Mouse (Mus musculus) natural killer cell, adult 2 months (primary cell): ENCODE measurements around the gene Myo9b.
A peak's percentile ranks its signal among the peaks of the same experiment; 100 is the strongest.

Experiments
- DNase-seq, 2 experiments: peaks; one replicate each; pipeline ENCODE4 v3.0.0; 2022; ENCODE audit warnings: low spot score in 2 of 2

Myo9b gene

DNA sequence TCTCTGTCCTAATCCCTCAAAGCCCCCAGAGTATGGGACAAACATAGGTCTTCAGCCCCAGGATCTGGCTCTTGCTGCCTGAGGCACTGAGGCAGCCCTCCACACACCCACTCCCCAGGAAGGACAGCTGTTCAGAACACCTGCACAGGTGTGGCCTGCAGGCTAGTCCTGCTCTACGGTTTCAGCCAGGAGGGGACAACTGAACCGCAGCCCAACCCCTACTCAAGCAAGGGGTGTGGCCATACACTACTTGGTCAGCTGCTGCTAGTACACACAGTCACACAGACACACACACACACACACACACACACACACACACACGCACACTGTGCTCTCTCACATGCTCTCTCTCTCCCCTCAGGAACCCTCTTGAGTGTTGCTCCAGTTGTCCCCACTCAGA, 111.3 kb downstream of the Myo9b start:
- no peak for DNase-seq

DNA sequence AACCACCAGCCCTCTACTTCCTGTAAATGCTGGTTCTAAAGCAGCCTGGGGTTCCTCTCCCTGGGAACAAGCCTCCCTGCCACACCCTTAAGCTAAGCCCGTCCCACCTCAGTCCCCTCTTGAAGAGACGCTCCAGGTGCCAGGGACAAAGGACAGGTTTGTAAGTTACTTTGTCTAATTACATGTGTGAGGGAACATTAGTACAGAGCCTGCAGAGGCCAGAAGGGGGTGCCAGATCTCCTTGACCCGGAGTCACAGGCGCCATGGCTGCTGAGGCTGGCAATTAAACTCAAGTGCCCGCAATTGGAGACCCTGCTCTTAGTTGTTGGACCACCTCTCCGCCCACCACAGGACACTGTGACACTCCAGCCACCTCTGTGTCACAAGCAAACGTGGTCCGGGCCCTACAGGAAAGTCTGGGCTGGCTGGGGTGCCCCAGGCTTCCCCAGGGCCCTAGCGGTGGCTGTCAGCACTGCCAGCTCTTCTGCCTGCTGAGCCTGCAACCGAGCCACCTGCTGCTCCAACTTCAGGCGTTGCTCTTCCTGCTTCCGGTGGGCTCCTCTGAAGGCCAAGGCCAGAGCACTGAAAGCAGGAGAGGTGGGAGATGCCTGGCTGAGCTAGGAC, 112.8 kb downstream of the Myo9b start:
- DNase-seq = no peak

DNA sequence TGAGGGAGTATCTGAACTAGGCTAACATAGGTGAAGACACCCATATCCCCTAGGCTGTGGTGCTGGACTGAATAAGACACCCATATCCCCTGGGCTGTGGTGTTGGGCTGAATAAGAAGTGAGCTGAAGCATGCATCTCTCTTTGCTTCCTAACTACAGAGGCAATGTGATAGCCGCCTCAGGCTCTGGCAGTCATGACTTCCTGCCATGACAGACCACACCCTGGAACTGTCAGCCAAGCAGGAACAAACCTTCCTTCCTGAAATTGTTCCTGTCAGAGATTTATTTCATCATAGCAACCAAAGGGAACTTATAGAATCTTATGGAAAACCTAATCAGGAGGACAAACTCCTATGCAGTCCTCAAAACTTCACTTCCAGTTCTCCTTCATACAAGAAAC, 115.8 kb downstream of the Myo9b start:
- no peak for DNase-seq

DNA sequence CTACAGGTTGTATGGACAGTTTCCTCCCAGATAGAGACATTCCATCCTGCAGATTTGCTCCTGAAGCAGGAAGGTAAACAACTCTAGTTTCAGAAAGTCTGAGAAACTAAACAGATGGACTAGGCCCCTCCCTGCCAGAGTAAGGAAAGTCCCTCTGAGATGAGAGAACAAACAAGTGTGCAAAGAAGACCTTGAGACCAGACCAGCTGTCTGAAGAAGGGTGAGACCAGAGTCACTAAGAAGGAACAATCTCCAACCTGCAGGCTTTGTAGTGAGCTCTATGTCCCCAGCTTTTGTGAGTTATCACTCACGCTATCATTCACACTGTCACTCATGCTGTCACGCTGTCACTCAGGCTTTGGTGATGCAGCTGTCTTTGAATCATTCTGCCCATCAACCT, 119.2 kb downstream of the Myo9b start:
- no peak for DNase-seq

DNA sequence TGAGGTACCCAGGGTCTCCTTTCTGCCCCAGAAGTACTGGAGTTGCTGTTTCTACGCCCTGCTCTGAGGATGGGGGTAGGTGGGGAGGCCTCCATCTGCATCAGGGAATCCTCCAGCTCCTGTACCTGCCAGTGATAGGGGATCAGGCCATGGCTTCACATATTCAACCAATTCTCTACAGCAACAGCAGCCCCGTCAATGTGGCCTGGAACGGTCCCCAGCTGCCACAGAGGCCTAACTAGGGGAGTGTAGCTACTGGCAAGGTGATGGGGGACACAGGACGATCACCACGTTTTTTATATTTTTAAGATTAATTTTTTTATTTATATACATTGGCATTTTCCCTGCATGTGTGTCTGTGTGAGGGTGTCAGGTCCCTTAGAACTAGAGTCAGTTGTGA, 119.9 kb downstream of the Myo9b start:
- no peak for DNase-seq

DNA sequence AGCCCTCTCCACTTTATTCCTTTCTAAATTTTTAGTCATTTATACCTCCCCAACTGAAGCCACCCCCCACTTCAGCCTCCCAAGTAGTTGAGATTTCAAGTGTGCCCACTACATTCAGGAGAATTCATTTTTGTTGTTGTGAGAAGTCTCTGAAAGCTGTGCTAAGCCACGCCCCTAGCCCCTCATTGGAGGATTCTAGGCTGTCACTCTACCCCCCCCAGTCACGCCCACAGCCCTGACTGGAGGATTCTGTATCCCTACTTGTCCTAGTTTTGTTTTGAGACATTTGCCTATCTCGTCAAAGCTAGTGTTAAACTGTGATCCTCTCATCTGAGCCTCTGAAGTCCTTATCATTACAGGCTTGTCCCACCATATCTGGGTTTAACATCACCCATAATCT, 120.4 kb downstream of the Myo9b start:
- DNase-seq = no peak

DNA sequence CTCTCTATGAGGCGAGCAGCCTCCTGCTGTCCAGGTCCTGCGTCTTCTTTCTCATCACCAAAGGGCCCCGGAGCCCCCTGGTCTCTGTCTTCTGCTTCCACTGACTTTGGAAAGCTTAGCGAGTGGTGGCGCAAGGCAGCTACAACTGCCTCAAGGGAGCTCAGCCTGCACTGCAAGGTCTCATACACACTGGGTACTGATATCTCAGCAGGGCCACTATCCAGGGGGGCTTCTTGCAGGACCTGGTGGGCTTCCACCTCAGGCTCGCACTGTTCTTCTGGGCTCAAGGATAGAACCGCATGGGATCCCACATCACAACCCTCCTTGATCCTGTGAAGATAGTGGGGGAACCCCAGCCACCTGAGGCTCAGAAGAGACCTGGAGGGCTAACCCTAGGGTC, 122.0 kb downstream of the Myo9b start:
- no peak for DNase-seq

DNA sequence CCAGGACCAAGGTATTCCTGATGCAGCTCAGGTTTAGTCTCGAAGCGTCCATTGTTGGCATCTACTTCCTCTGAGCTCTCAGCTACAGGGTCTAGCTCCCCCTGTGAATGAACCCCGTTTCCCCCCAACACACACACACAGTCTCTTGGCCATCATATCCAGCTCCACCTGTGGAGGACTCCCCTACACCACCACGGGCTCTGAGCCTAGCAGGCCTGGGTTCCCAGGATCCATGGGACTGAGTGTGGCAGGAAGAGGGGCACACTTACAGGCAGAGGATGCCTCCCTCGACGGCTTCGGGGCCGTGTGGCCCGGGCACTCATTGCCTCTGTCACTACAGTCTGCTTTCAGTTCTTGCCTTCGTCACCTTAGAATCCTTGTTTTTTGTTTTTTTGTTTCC, 122.6 kb downstream of the Myo9b start:
- no peak for DNase-seq

DNA sequence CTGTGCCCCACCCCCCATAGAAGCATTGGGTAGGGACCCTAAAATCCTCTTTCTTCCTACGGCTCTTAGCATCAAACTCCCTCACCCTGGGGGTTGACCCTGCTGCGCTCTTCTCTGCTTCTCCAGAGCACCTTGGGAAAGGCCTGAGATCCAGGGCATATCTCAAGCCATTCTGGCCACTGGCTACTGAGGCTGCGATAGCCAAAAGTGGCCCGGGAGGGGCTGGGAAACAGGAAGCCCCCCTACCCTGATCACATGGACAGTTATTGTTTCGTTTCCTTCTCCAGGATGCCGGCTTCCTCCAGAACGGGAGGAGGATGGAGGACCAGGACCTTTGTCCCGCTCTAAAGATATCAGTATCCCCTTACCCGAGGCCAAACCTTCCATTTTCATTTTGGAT, 123.1 kb downstream of the Myo9b start, which contains the start of gene Ushbp1:
Ushbp1 (minus strand) TSS at position 174 of the 400 bp plus-strand sequence.
- no peak for DNase-seq

DNA sequence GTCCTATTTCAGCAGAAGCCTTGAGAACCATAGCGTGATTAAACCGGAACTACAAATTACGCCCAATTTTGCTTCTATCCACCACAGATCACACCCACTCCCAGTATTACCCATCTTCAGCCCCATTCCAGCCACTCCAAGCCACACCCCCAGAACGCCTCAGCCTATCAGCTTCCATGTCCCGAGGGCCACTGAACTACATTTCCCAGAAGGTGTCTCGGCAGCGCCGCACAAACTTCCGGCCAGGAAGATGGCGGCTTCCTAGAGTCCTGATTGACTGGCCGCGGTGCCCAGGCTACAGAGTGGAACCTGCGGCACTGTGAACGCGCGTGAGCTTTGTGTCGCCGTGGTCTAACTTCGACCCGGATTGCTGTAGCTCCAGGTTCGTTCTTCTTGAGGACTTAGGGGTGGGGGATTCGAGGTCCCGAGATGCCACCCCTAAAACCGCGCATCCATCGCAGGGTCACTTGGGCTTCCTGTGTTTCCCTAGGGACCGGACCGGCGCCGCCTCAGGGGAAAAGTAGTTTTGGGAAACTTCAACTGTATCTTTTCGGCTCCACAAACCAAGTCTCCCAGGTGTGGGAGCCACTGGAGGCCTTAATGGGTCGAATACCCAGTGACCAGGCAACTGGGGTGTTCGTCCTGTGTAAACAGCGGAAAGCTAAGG, 124.3 kb downstream of the Myo9b start, which contains the start of gene Babam1:
Babam1 (plus strand) TSS at position 223 of the 667 bp plus-strand sequence.
- DNase-seq = peak; percentile 88 to 89

DNA sequence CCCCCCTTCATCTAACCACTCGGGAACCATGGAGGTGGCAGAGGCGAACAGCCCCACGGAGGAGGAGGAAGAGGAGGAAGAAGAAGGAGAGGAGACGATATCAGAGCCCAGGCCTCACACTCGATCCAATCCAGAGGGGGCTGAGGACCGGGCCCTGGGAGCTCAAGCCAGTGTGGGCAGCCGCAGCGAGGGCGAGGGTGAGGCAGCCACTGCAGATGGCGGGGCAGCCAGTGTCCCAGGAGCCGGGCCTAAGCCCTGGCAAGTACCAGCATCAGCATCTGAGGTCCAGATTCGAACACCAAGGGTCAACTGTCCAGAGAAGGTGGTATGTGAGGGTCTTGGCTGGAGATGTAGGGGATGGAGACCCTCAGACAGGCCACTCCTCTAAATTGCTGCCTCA, 125.2 kb downstream of the Myo9b start:
- no peak for DNase-seq

DNA sequence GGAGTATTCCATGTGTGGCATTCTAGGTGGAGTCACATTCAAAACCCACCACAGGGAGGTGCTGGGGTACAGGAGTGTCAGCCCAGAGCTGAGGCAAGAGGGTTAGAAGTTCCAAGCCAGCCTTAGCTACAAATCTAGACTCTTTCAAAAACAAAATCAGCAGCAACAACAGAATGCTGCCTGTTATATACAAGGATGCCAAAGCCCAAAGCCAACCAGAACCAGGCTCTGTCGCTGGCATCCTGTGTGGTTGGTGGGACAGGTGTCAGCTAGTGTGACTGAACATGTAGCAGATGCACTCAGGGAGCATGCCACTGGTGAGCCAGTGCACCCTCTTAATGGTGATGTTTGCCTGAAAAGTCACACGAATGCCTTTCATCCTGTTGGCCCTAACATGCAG, 128.3 kb downstream of the Myo9b start:
- no peak for DNase-seq

DNA sequence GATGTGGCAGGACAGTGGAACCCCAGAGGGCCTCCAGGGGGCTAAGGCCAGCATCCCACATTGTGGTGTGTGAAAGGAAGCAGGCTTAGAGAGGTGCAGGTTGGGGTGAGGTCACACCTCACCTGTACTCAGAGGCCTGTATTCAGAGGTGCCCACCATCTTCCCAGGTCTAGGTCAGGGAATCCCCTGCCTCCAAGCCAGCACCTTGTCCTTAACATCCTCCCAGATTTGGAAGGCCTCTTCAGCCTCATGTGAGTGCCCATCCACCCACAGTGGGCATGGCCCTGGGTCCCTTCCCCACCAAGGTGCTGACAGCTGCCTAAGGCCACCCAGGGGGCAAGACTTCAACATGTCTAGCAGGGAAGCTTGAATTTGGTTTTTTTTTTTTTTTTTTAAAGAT, 128.9 kb downstream of the Myo9b start:
- no peak for DNase-seq

DNA sequence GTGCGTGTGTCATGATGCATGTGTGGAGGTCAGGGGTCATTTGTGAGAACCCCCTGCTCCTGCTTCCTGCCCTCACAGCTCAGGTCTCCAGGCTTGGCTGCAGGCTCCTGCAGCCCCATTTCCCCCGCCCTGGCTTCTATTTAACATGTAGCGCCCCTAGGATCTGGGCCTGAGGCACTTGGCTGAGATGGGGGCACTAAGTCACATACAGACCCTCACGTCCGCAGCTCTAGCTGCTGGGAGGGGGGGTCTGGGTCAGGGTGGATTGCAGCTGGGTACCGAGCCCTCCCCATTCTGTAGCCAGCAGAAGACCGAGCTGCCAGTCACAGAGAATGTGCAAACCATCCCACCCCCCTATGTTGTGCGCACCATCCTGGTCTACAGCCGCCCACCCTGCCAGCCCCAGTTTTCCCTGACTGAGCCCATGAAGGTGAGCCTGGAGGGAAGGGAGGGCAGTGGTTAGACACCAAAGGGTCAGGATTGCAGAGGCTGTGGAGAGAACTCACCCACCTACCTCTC, 130.0 kb downstream of the Myo9b start:
- DNase-seq = no peak

DNA sequence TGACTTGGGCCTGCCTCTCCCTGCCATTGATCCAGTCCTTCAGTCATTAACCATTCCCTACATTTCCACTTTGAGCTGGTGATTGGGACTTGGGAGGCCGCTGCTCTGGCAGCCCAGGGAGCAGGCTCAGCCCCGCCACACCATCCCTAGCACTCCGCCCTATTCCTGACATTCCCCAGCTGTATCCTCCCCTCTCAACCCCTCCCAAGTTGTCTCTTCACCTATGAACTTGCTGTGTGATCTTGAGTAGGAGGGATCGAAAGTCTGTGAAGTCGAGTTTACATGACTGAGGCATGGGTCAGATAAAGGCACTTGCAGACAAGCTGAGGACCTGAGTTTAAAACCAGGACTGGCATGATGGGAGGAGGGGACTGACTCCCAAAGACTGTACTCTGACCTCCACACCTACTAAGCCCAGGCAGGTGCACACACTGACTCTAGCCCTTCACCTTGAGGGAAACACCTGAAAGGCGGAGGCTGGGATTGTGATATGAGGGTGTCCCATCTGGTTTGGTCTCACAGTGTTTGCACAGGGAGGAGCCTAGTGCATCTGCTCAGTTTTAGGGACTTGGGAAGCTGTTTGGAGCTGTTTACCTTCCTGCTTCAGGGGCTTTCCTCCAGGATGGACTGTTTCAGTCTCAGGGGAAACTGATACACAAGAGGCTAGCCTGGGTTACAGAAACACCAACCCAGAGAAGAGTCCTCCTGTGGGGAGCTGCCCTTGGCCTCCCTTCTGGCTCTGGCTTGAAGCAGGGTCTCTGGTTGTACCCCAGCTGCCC, 130.8 kb downstream of the Myo9b start:
- no peak for DNase-seq

DNA sequence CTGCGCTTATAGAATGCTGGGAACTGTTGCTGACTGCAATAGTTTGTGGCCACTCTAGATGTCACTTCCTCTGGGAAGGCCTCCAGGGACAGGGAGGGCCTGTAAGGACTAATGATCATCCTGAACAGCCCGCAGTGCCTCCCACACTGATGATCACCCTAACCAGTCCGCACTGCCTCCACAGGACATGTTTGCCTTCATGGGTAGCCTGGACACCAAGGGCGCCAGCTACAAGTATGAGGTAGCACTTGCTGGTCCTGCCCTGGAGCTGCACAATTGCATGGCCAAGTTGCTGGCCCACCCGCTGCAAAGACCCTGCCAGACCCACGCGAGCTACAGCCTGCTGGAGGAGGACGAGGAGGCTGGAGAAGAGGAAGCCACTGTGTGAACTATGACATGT, 131.5 kb downstream of the Myo9b start:
- no peak for DNase-seq

DNA sequence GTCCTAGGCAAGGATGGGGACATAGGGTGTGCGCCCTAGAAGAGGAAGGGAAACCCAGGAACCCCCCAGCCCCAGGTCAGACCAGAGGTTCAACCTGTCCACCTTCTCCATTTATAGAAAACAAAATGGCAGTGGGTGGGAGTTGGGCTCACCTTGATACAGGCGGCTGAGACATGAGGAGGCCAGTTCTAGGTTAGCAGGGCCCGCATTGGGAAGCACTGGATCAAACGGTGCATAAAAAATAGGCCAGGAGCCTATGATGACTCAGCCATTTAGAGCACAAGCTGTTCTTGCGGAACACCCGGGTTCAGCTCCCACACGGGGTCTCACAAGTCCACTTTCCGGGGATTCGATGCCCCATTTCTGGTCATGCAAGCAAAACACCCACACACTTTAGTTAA, 132.4 kb downstream of the Myo9b start:
- no peak for DNase-seq

DNA sequence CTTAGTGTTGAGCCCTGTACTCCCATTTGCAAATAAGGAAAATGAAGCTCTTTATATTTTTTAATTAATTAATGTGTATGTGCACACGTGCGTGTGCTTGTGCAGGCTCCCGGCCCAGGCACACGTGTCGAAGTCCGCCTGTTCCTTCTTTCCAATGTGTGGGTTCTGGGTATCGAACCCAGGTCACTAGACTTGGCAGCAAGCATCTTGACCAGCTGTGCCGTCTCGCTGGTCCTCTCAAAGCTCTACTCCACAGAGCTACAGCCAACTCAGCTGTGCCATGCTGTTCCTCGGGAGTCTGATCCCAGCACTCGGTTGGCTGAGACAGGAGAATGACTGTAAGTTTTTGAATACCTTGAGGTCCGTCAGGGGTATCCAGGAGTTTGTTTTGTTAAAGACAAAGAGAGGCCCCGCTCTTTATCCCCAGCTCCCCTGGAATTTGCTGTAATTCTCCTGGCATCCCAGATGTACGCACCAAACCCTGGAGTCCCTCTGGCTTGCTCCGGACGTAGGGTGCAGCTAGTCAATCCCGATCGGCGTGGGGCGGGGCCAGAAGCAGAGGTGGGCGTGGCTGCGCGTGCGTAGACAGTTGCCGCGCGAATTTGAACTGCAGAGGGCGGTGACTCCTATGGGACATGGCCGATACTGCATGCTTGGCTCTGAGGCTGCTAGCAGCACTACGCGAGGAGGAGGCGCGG, 133.0 kb downstream of the Myo9b start, which contains the start of gene Ankle1:
Ankle1 (plus strand) TSS at position 610 of the 698 bp plus-strand sequence.
- DNase-seq = peak; percentile 96 to 97

DNA sequence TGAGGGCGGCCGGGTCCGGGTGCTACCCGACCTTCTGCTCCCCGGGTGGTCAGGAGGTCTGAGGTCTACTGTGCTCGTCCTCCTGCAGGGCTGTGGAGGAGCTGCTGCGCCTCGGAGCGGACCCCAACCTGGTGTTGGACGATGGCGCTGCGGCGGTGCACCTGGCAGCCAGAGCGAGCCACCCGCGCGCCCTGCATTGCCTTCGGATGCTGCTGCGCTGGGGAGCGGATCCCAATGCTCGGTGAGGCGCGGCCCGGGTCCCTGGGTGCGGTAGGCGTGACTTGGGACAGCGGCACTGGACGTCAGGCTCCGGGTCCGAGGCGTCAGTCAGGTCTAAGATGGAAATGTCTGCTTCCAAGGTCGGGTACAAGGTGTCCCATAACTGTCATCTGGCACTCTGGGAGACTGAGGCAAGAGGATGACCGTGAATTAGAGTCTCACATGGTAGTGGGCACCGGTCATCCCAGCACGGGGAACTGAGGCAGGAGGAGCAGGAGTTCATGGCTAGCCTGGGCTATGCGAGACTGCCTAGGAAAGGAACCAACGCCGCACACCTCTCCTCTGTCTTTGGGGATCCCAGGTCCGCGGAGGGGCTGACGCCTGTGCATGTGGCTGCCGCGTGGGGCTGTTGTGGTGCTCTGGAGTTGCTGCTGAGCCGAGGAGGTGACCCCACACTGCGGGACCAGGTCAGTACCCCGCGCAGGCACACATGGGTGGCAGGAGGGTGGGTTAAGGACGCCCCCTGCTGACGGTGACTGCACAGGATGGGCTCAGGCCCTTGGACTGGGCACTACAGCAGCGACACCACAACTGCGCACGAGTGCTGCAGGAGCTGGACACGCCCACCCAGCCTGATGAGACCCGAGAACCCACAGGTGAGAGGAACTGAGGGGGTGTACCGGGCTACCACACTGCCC, 133.8 kb downstream of the Myo9b start:
- DNase-seq = peak; percentile 62 to 68

DNA sequence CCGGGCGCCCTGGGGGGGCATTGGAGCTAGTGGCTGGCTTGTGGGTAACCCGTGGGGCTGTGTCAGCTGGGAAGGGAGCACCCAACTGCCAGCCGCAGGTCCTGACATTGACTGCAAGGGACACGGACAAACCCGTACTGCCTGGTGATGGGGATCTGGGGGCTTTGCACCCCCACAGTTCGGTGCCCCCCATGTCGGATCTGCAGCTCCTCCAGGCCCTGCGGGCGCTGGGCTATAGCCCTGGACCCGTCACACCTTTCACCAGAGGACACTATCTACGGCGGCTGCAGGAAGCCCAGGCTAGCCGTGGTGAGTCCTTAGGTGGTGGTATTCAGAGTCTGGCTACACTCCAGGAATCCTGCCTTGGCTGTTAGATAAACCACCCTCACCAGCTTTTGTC, 134.9 kb downstream of the Myo9b start:
- no peak for DNase-seq

DNA sequence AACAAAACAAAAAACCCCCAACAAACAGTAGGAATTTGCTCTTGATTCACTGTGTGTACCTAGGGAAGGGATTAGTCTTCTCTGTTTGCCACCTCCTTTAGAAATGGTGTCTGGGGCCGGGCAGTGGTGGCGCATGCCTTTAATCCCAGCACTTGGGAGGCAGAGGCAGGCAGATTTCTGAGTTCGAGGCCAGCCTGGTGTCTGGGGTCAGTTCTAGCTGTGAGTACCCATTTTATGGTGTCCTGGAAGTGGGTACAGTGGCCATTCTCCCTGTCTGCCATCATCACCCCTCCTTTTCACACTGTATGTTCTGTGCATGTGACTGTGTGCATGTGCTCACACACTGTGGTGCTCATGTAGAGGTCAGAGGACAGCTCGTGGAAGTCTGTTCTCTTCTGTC, 135.7 kb downstream of the Myo9b start:
- DNase-seq = no peak
